Mouse (Mus musculus) cortical plate, adult 2 months (tissue): ENCODE data around the gene Supt3.

Experiments
- CTCF ChIP-seq: fragments of 200-500 bp; IDR thresholded peaks from 2 replicates; pipeline ENCODE4 v1.5.1; 2011; ENCODE audit warnings: mild to moderate bottlenecking, control low read depth, low read length; ENCODE audit not compliant: insufficient read depth; ENCODE audit errors: extremely low read depth
- POLR2A ChIP-seq: fragments of 200-500 bp; IDR thresholded peaks from 2 replicates; pipeline ENCODE4 v1.6.1; 2011; ENCODE audit warnings: mild to moderate bottlenecking, low read length, control low read depth; ENCODE audit not compliant: insufficient read depth; ENCODE audit errors: extremely low read depth

DNA sequence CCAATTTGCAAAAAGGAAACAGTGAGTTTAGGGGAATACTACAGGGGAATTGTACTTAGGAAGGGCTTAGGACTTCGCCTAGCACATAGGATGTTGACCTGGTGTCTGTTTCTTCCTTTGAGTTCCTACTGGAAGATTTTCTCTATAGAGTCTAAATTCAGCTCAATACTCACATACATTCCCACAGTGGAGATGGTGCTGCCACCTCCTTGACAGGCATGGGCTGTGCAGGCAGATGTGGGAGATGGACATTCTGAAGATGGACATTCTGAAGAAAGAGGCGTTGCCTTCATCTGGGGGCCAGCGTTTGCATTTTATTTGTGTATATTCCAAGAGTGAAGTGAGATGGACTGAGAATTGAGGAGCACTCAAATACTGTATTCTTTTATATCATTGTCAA lies 269.6 kb downstream of the Supt3 start:
- TF ChIP-seq POLR2A, result no peak
- TF ChIP-seq CTCF, result no peak
